Mouse (Mus musculus): Measurements from ENCODE around the gene Swt1. TPM values are rescaled to one million over a fixed set of nuclear protein-coding genes. Genes with fewer than 3 reads are reported as not detected.

Gene Swt1
- polyA plus RNA-seq, 1 experiment: 1.7 TPM

DNA sequence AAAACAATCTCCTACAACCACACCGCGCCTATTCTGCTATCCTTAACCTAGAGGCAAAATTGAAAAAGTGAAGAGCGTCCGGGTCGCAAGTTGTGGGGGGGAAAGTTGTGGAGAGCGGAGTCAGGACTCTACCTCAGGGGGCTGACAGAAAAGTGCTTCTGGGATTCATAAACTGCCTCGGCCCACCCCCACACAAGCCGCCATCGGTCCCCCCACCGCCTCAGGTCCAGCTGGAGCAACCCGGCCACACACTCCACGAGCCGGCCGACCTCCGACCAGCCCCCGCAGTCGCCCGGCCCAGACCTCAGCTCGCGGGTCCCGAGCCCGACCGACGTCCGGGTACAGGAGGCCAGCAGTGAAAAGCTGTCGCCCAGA, 380 bp downstream of the Swt1 start:
- no peaks in the 10 kb centered on the region for H3K27me3 ChIP-seq (ENCODE audit: control insufficient read depth, insufficient read depth, insufficient read length)
- no peak for TF ChIP-seq MYOG (IDR thresholded peaks at IDR 0.05; ENCODE audit: control insufficient read depth, extremely low read depth, insufficient read length)
- TF ChIP-seq FOSL1 (IDR thresholded peaks at IDR 0.05; ENCODE audit: insufficient read depth, low read length, poor library complexity, severe bottlenecking): no peak
- no peak for TF ChIP-seq MYOD1 (IDR thresholded peaks at IDR 0.05; ENCODE audit: control insufficient read depth, insufficient read length, low read depth)
- H3ac ChIP-seq (ENCODE audit: control insufficient read depth, insufficient read length, low read depth): peak overlapping the region; percentile 46
- peak overlapping the region; percentile 76 for H3K4me3 ChIP-seq (ENCODE audit: insufficient read depth, poor library complexity, severe bottlenecking)
- H3K36me3 ChIP-seq (ENCODE audit: control insufficient read depth, insufficient read depth): peaks cover 11% of the 10 kb centered on the region
- peaks cover 33% of the 10 kb centered on the region for H3K79me3 ChIP-seq (ENCODE audit: low read depth)
- H3K79me2 ChIP-seq (ENCODE audit: control insufficient read depth, insufficient read depth): peaks cover 84% of the 10 kb centered on the region

DNA sequence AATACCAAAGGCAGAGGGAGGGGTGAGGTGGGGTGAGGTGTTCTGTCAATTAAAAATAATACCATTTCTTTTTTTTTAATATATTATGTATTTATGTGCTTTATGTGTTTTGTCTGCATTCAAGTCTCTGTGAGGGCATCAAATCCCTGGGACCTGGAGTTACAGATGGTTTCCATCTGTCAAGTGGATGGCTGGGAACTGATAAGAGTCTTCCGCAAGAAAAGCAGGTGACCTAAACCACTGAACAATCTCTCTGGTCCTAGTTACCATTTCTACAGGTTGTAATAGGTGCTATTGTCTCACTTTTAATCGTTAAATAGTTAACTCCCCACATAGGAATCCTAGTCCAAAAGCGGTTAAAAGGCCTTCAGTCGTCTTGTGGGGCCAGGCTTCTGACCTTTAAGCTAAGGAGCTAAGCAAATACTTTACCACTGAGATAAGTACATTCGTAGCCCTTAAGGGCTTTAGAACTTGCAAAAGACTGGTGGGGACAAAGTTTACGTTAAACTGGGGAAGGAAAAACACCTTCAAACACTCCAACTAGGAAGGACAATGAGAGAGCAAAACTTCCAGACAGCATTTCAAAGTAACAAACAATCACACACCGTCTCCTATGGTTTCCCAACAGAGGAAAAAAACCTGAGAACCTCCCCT, 1.2 kb downstream of the Swt1 start:
- Histone ChIP-seq H3K79me2 (ENCODE audit: control insufficient read depth, insufficient read depth) (peaks cover 76% of the 10 kb centered on the region), H3K79me3 (ENCODE audit: low read depth) (peaks cover 33% of the 10 kb centered on the region)

DNA sequence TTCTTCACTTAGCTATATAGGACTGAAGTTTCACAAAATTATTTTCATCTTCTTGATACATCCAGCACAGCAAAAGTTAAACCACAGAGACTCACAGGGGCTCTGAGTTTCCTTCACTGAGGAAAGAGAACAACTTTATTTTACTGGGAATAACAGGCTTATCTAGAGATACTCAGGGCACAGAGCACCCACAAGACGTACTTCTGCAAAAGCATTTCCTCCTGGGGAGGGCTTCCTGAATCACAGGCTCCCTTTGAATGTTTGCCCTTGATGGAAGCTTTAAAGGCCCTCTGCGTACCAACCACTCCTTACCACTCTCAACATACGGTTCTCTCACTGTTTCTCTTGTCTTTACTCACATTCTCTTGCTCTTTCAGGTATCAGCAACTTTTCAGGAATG, 6.1 kb downstream of the Swt1 start:
- TF ChIP-seq MYOG (IDR thresholded peaks at IDR 0.05; ENCODE audit: control insufficient read depth, extremely low read depth, insufficient read length) (no peak), USF1 (IDR thresholded peaks at IDR 0.05; ENCODE audit: low read depth) (no peak), MYOD1 (IDR thresholded peaks at IDR 0.05; ENCODE audit: control insufficient read depth, insufficient read length, low read depth) (no peak), MAX (IDR thresholded peaks at IDR 0.05) (no peak)
- Histone ChIP-seq H3K79me3 (ENCODE audit: low read depth) (peaks cover 15% of the 10 kb centered on the region), H3ac (ENCODE audit: control insufficient read depth, insufficient read length, low read depth) (no peak overlapping the region), H3K36me3 (ENCODE audit: control insufficient read depth, insufficient read depth) (peaks cover 34% of the 10 kb centered on the region), H3K27me3 (ENCODE audit: control insufficient read depth, insufficient read depth, insufficient read length) (no peaks in the 10 kb centered on the region), H3K4me3 (ENCODE audit: insufficient read depth, poor library complexity, severe bottlenecking) (no peak overlapping the region), H3K79me2 (ENCODE audit: control insufficient read depth, insufficient read depth) (peaks cover 34% of the 10 kb centered on the region)

More for the DNA sequence above, 1.2 kb downstream of the Swt1 start:
- Histone ChIP-seq H3ac (ENCODE audit: control insufficient read depth, insufficient read length, low read depth) (no peak overlapping the region), H3K27me3 (ENCODE audit: control insufficient read depth, insufficient read depth, insufficient read length) (no peaks in the 10 kb centered on the region), H3K4me3 (ENCODE audit: insufficient read depth, poor library complexity, severe bottlenecking) (peak overlapping the region; percentile 76), H3K36me3 (ENCODE audit: control insufficient read depth, insufficient read depth) (peaks cover 11% of the 10 kb centered on the region)
- TF ChIP-seq MAX (IDR thresholded peaks at IDR 0.05) (no peak), CTCF (IDR thresholded peaks at IDR 0.05; ENCODE audit: control insufficient read depth, insufficient read depth, insufficient read length) (no peak)

DNA sequence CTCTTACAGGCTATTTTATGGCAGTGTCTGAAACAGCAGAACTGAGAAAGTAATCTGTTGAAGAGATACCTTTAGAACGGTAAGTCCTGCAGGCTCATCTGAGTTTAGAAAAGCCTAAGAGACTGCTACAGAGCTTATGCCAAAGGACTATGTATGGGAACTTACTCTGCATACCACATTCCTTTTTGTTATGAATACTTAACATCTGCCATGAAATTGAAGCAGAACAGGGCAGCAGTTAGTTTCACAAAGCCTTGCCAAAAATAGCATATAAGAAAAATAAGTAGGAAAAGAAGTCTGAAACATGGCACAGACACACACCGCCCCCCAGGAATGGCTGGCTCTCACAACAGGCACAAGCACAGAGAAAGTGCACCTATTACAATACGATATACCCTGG, 18.4 kb downstream of the Swt1 start:
- H3ac ChIP-seq (ENCODE audit: control insufficient read depth, insufficient read length, low read depth): no peak overlapping the region
- peaks cover 28% of the 10 kb centered on the region for H3K36me3 ChIP-seq (ENCODE audit: control insufficient read depth, insufficient read depth)
- TF ChIP-seq MYOD1 (IDR thresholded peaks at IDR 0.05; ENCODE audit: control insufficient read depth, insufficient read length, low read depth) (no peak), MYOG (IDR thresholded peaks at IDR 0.05; ENCODE audit: control insufficient read depth, extremely low read depth, insufficient read length) (no peak), USF1 (IDR thresholded peaks at IDR 0.05; ENCODE audit: low read depth) (no peak), MAX (IDR thresholded peaks at IDR 0.05) (no peak), CTCF (IDR thresholded peaks at IDR 0.05; ENCODE audit: control insufficient read depth, insufficient read depth, insufficient read length) (no peak), CEBPB (IDR thresholded peaks at IDR 0.05; ENCODE audit: low read depth) (no peak), FOSL1 (IDR thresholded peaks at IDR 0.05; ENCODE audit: insufficient read depth, low read length, poor library complexity, severe bottlenecking) (no peak)
- no peak overlapping the region for H3K4me3 ChIP-seq (ENCODE audit: insufficient read depth, poor library complexity, severe bottlenecking)
- no peaks in the 10 kb centered on the region for H3K27me3 ChIP-seq (ENCODE audit: control insufficient read depth, insufficient read depth, insufficient read length)
- no peaks in the 10 kb centered on the region for H3K79me2 ChIP-seq (ENCODE audit: control insufficient read depth, insufficient read depth)
- H3K79me3 ChIP-seq (ENCODE audit: low read depth): no peaks in the 10 kb centered on the region

DNA sequence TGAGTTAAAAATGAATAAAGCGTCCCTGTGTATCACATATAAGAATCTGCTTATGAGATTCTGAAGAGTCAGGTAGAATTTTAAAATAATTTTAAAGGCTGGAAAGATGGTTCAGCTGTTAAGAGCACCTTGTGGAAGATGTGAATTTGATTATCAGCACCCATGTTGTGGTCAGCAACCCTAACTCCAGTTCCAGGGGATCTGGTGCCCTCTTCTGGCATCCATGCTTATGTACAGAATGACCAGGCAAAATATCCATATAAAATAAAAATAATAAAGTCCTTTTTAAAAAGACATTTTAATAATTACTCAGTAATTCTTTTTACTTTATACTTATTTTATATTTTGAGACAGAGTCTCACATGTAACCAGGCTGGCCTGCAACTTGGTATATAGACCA, 38.2 kb downstream of the Swt1 start:
- Histone ChIP-seq H3K27me3 (ENCODE audit: control insufficient read depth, insufficient read depth, insufficient read length) (no peaks in the 10 kb centered on the region), H3K36me3 (ENCODE audit: control insufficient read depth, insufficient read depth) (peaks cover 20% of the 10 kb centered on the region), H3K79me2 (ENCODE audit: control insufficient read depth, insufficient read depth) (no peaks in the 10 kb centered on the region), H3K4me3 (ENCODE audit: insufficient read depth, poor library complexity, severe bottlenecking) (no peak overlapping the region), H3ac (ENCODE audit: control insufficient read depth, insufficient read length, low read depth) (no peak overlapping the region), H3K79me3 (ENCODE audit: low read depth) (no peaks in the 10 kb centered on the region)
- TF ChIP-seq MYOD1 (IDR thresholded peaks at IDR 0.05; ENCODE audit: control insufficient read depth, insufficient read length, low read depth) (no peak), CEBPB (IDR thresholded peaks at IDR 0.05; ENCODE audit: low read depth) (no peak), MYOG (IDR thresholded peaks at IDR 0.05; ENCODE audit: control insufficient read depth, extremely low read depth, insufficient read length) (no peak), MAX (IDR thresholded peaks at IDR 0.05) (no peak), FOSL1 (IDR thresholded peaks at IDR 0.05; ENCODE audit: insufficient read depth, low read length, poor library complexity, severe bottlenecking) (no peak), CTCF (IDR thresholded peaks at IDR 0.05; ENCODE audit: control insufficient read depth, insufficient read depth, insufficient read length) (no peak), USF1 (IDR thresholded peaks at IDR 0.05; ENCODE audit: low read depth) (no peak)

DNA sequence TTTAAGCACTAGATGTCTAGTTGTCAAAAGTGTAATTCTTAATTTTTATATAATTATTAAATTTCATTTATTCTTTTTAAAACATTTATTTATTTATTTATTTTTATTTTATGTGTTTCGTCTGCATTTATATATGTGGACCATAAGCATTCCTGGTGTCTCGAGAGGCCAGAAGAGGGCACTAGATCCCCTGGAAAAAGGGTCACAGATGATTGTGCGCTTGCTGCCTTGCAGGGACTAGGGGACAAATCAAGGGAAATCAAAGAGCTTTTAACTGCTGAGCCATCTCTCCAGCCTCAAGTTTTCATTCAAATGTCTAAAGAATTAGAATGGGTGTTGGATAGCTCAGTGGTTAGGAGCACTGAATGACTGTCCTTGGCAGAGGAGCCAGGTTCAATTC, 50.9 kb downstream of the Swt1 start:
- TF ChIP-seq MYOD1 (IDR thresholded peaks at IDR 0.05; ENCODE audit: control insufficient read depth, insufficient read length, low read depth) (no peak), USF1 (IDR thresholded peaks at IDR 0.05; ENCODE audit: low read depth) (no peak), CTCF (IDR thresholded peaks at IDR 0.05; ENCODE audit: control insufficient read depth, insufficient read depth, insufficient read length) (no peak), MYOG (IDR thresholded peaks at IDR 0.05; ENCODE audit: control insufficient read depth, extremely low read depth, insufficient read length) (no peak), MAX (IDR thresholded peaks at IDR 0.05) (no peak), CEBPB (IDR thresholded peaks at IDR 0.05; ENCODE audit: low read depth) (no peak), FOSL1 (IDR thresholded peaks at IDR 0.05; ENCODE audit: insufficient read depth, low read length, poor library complexity, severe bottlenecking) (no peak)
- Histone ChIP-seq H3ac (ENCODE audit: control insufficient read depth, insufficient read length, low read depth) (no peak overlapping the region), H3K79me3 (ENCODE audit: low read depth) (no peaks in the 10 kb centered on the region), H3K4me3 (ENCODE audit: insufficient read depth, poor library complexity, severe bottlenecking) (no peak overlapping the region), H3K27me3 (ENCODE audit: control insufficient read depth, insufficient read depth, insufficient read length) (no peaks in the 10 kb centered on the region), H3K79me2 (ENCODE audit: control insufficient read depth, insufficient read depth) (no peaks in the 10 kb centered on the region), H3K36me3 (ENCODE audit: control insufficient read depth, insufficient read depth) (peaks cover 25% of the 10 kb centered on the region)

Measured in C2C12 (cell line).